ENCODE assay signal across 20 mouse cellular contexts in the genomic region with DNA sequence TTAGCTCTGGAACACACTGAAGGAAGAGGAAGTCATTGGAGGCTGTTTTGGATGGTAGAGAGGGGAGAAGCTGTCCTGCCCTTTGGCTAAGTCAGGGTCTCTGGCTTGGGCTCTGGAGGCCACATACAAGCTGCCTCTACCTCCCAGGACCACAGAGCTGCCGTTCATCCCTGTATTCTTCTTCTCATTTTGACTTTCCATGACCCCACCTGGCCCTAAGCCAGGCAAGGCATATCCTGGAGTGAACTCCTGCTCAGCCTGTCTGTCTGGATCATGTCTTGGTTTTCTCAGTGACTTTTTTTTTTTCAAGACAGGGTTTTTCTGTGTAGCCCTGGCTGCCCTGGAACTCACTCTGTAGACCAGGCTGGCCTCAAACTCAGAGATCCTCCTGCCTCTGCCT.
DNase-seq lines count a peak whose midpoint lies in the region; ATAC-seq and TF ChIP-seq lines count a peak whose summit lies in the region.
"Had no signal": no experiment of that assay in that cellular context is flagged by ENCODE, and none has a peak within 500 bp of the region (broad histone marks: within the 10 kb centered on the region; RNA-seq: fewer than 3 reads in every experiment).

No protein-coding gene starts in this region.

- H3K9ac ChIP-seq in kidney, embryonic 14.5 days (ENCODE audit: low read depth, low read length), result no peak overlapping the region
- H3K9ac ChIP-seq in kidney, embryonic 16.5 days (replicated peaks; ENCODE audit: low read length), result no peak overlapping the region
- H3K9ac ChIP-seq: embryonic facial prominence, embryonic 12.5 days; forebrain, embryonic 13.5 days had no signal

- ATAC-seq in kidney, embryonic 14.5 days (ENCODE audit: low FRiP score, low TSS enrichment), result no peak
- ATAC-seq in kidney, embryonic 16.5 days (ENCODE audit: low FRiP score, low TSS enrichment), result no peak
- ATAC-seq: activated CD4-positive, CD25-positive, alpha-beta regulatory T cell, adult 4 months; CD4-positive, CD25-positive, alpha-beta regulatory T cell, adult 4 months; Patski had no signal

- WGBS in kidney, embryonic 14.5 days, result 43% methylated on average over 1 of the region's 1 CpGs
- WGBS in kidney, embryonic 16.5 days, result 75% methylated on average over 1 of the region's 1 CpGs
- WGBS in lung, adult 2 months, result 55% methylated on average over 1 of the region's 1 CpGs

- no peaks in the 10 kb centered on the region for H3K4me1 ChIP-seq in kidney, embryonic 14.5 days (ENCODE audit: control insufficient read depth, insufficient read depth, low read length)
- no peaks in the 10 kb centered on the region for H3K4me1 ChIP-seq in kidney, embryonic 16.5 days (ENCODE audit: insufficient read depth, low read length)
- no peaks in the 10 kb centered on the region for H3K4me1 ChIP-seq in lung, adult 2 months (ENCODE audit: control insufficient read depth, insufficient read depth, low read length)
- H3K4me1 ChIP-seq: embryonic facial prominence, embryonic 10.5 days; embryonic facial prominence, embryonic 12.5 days had no signal

- DNase-seq in heart, postnatal 4 days, result peak; percentile 35
- DNase-seq in heart, postnatal 14 days, result no peak
- peak; percentile 59 for DNase-seq in kidney, postnatal 10 days
- DNase-seq in kidney, postnatal 25 days, result peak; percentile 59 to 63
- DNase-seq in lung, postnatal 10 days, result peak; percentile 39
- no peak for DNase-seq in lung, adult 2 months
- DNase-seq: adrenal gland, adult 8-10 months; adrenal gland, postnatal 14 days; adrenal gland, postnatal 36 days; B cell, adult 2 months; cerebellum, adult 9-10 months had no signal

- TF ChIP-seq CTCF in lung, adult 2 months (IDR thresholded peaks at IDR 0.05; ENCODE audit: insufficient read depth, low read length), result no peak

- H3K27me3 ChIP-seq in kidney, embryonic 14.5 days (ENCODE audit: control insufficient read depth, insufficient read depth, low read length), result no peaks in the 10 kb centered on the region
- no peaks in the 10 kb centered on the region for H3K27me3 ChIP-seq in kidney, embryonic 16.5 days (ENCODE audit: insufficient read depth, low read length)
- H3K27me3 ChIP-seq: embryonic facial prominence, embryonic 12.5 days; forebrain, embryonic 13.5 days; Patski had no signal

- H3K4me3 ChIP-seq in kidney, embryonic 14.5 days (ENCODE audit: low read length), result no peak overlapping the region
- H3K4me3 ChIP-seq in kidney, embryonic 16.5 days (ENCODE audit: low read length), result no peak overlapping the region
- H3K4me3 ChIP-seq in lung, adult 2 months (replicated peaks; ENCODE audit: extremely low read depth, low read depth, low read length), result no peak overlapping the region
- H3K4me3 ChIP-seq: embryonic facial prominence, embryonic 10.5 days; embryonic facial prominence, embryonic 12.5 days; forebrain, embryonic 13.5 days had no signal

- intact Hi-C loops in heart, postnatal 14 days (cut with DNase I), result no loop called here

- H3K36me3 ChIP-seq in kidney, embryonic 14.5 days (ENCODE audit: control insufficient read depth, insufficient read depth, low read length), result peaks cover 15% of the 10 kb centered on the region; the same call in 1 of the 2 replicates
- peaks cover 6% of the 10 kb centered on the region; the same call in 1 of the 2 replicates for H3K36me3 ChIP-seq in kidney, embryonic 16.5 days (ENCODE audit: insufficient read depth, low read length)
- H3K36me3 ChIP-seq: G1E had no signal

- no peak for TF ChIP-seq POLR2A in lung, adult 2 months (IDR thresholded peaks at IDR 0.05; ENCODE audit: borderline replicate concordance, extremely low read depth, low read depth, low read length)

- no peaks in the 10 kb centered on the region for H3K9me3 ChIP-seq in kidney, embryonic 14.5 days (ENCODE audit: control insufficient read depth, low read length)
- H3K9me3 ChIP-seq in kidney, embryonic 16.5 days (ENCODE audit: low read length), result no peaks in the 10 kb centered on the region
- H3K9me3 ChIP-seq: embryonic facial prominence, embryonic 10.5 days; embryonic facial prominence, embryonic 12.5 days; forebrain, embryonic 13.5 days had no signal

- H3K27ac ChIP-seq in kidney, embryonic 14.5 days (ENCODE audit: low read depth, low read length), result no peak overlapping the region
- no peak overlapping the region for H3K27ac ChIP-seq in kidney, embryonic 16.5 days (ENCODE audit: low read length)
- H3K27ac ChIP-seq: embryonic facial prominence, embryonic 10.5 days; embryonic facial prominence, embryonic 12.5 days had no signal

- no peak overlapping the region for H3K4me2 ChIP-seq in kidney, embryonic 14.5 days (replicated peaks; ENCODE audit: low read depth, low read length)
- H3K4me2 ChIP-seq in kidney, embryonic 16.5 days (replicated peaks; ENCODE audit: low read depth, low read length), result no peak overlapping the region
- H3K4me2 ChIP-seq: embryonic facial prominence, embryonic 12.5 days; forebrain, embryonic 13.5 days had no signal

Comparison
In these comparisons a context has a peak if more than half of its experiments do, and no peak if none do; other contexts are left out.
1. DNase-seq: peak in heart, postnatal 4 days (single experiment), kidney, postnatal 10 days (single experiment), kidney, postnatal 25 days (2 of 2) and lung, postnatal 10 days (single experiment); none in heart, postnatal 14 days (0 of 2) and lung, adult 2 months (single experiment).